Comparison of ENCODE assay signal across 8 mouse cellular contexts in genomic region chr9:28402770-28403650, GRCm38 (mm10).
DNase-seq lines count a peak whose midpoint lies in the region; ATAC-seq and TF ChIP-seq lines count a peak whose summit lies in the region.

No protein-coding gene starts in this region.

- TF ChIP-seq CTCF in olfactory bulb, adult 2 months (IDR thresholded peaks at IDR 0.05; ENCODE audit: insufficient read depth, low read depth, low read length), result no peak

- H3K36me3 ChIP-seq in embryonic facial prominence, embryonic 15.5 days, result no peaks in the 10 kb centered on the region
- no peaks in the 10 kb centered on the region for H3K36me3 ChIP-seq in hindbrain, embryonic 10.5 days
- no peaks in the 10 kb centered on the region for H3K36me3 ChIP-seq in limb, embryonic 12.5 days

- H3K4me1 ChIP-seq in embryonic facial prominence, embryonic 15.5 days, result peaks cover 12% of the 10 kb centered on the region
- peaks cover 20% of the 10 kb centered on the region for H3K4me1 ChIP-seq in hindbrain, embryonic 10.5 days (replicated peaks)
- H3K4me1 ChIP-seq in limb, embryonic 12.5 days (replicated peaks), result peaks cover 6% of the 10 kb centered on the region
- H3K4me1 ChIP-seq in olfactory bulb, adult 2 months (ENCODE audit: control insufficient read depth, insufficient read depth, low read length), result peaks cover 9% of the 10 kb centered on the region

- peak overlapping the region; percentile 52 for H3K4me3 ChIP-seq in embryonic facial prominence, embryonic 15.5 days (replicated peaks)
- peak overlapping the region; percentile 65 for H3K4me3 ChIP-seq in hindbrain, embryonic 10.5 days
- peak overlapping the region; percentile 58 for H3K4me3 ChIP-seq in limb, embryonic 12.5 days (replicated peaks)
- peak overlapping the region; percentile 61 for H3K4me3 ChIP-seq in olfactory bulb, adult 2 months (ENCODE audit: insufficient read depth, low read depth, low read length)

- 3% methylated on average over 41 of the region's 56 CpGs for WGBS in embryonic facial prominence, embryonic 15.5 days
- under 1% methylated on average over 51 of the region's 56 CpGs for WGBS in hindbrain, embryonic 10.5 days
- WGBS in limb, embryonic 12.5 days, result 1% methylated on average over 47 of the region's 56 CpGs
- WGBS in olfactory bulb, adult 2 months, result 2% methylated on average over 53 of the region's 56 CpGs

- no peak overlapping the region for H3K27ac ChIP-seq in embryonic facial prominence, embryonic 15.5 days (replicated peaks)
- H3K27ac ChIP-seq in hindbrain, embryonic 10.5 days, result peak overlapping the region; percentile 78
- no peak overlapping the region for H3K27ac ChIP-seq in limb, embryonic 12.5 days
- H3K27ac ChIP-seq in olfactory bulb, adult 2 months (ENCODE audit: insufficient read depth, low read depth, low read length), result peak overlapping the region; percentile 56

- TF ChIP-seq POLR2A in olfactory bulb, adult 2 months (IDR thresholded peaks at IDR 0.05; ENCODE audit: insufficient read depth, low read depth, low read length), result no peak; the same call in 1 of the 2 replicates

- DNase-seq in gastrocnemius, postnatal 10 days, result peak; percentile 31
- DNase-seq in gastrocnemius, postnatal 36 days, result no peak
- peak; percentile 42 to 58 for DNase-seq in adrenal gland, postnatal 36 days
- peak; percentile 76 for DNase-seq in hindbrain, embryonic 10.5 days (ENCODE audit: low spot score)
- DNase-seq in thymus, postnatal 0 days (ENCODE audit: low spot score), result no peak

- H3K9me3 ChIP-seq in embryonic facial prominence, embryonic 15.5 days (replicated peaks), result no peaks in the 10 kb centered on the region
- no peaks in the 10 kb centered on the region for H3K9me3 ChIP-seq in hindbrain, embryonic 10.5 days
- H3K9me3 ChIP-seq in limb, embryonic 12.5 days, result no peaks in the 10 kb centered on the region

- intact Hi-C loops in gastrocnemius, postnatal 36 days (cut with DNase I), result no loop called here

- peak overlapping the region; percentile 95 for H3K4me2 ChIP-seq in embryonic facial prominence, embryonic 15.5 days (replicated peaks)
- H3K4me2 ChIP-seq in limb, embryonic 12.5 days, result peak overlapping the region; percentile 99

- H3K9ac ChIP-seq in embryonic facial prominence, embryonic 15.5 days, result peak overlapping the region; percentile 41
- H3K9ac ChIP-seq in limb, embryonic 12.5 days (replicated peaks), result peak overlapping the region; percentile 54

- no peak; the same call in 1 of the 2 replicates for ATAC-seq in embryonic facial prominence, embryonic 15.5 days (ENCODE audit: insufficient number of reproducible peaks, low FRiP score, low TSS enrichment, low read depth)
- ATAC-seq in limb, embryonic 12.5 days (ENCODE audit: insufficient number of reproducible peaks, insufficient read depth, low FRiP score, low TSS enrichment, low read depth), result peak; percentile 56; the same call in 1 of the 2 replicates

- H3K27me3 ChIP-seq in embryonic facial prominence, embryonic 15.5 days, result peaks cover 33% of the 10 kb centered on the region
- H3K27me3 ChIP-seq in hindbrain, embryonic 10.5 days (ENCODE audit: insufficient read depth, poor library complexity, severe bottlenecking), result peaks cover 43% of the 10 kb centered on the region
- peaks cover 47% of the 10 kb centered on the region for H3K27me3 ChIP-seq in limb, embryonic 12.5 days

Comparison
In these comparisons a context has a peak if more than half of its experiments do, and no peak if none do; other contexts are left out.
1. DNase-seq: peak in gastrocnemius, postnatal 10 days (single experiment), adrenal gland, postnatal 36 days (2 of 2) and hindbrain, embryonic 10.5 days (single experiment); none in gastrocnemius, postnatal 36 days (0 of 2) and thymus, postnatal 0 days (single experiment).
2. H3K27ac ChIP-seq: peak in hindbrain, embryonic 10.5 days (single experiment) and olfactory bulb, adult 2 months (single experiment); none in embryonic facial prominence, embryonic 15.5 days (single experiment) and limb, embryonic 12.5 days (single experiment).
3. Peak in every context shown above with its lines, with median percentiles within 50 percentile points of each other: H3K4me3 ChIP-seq.